Mouse (Mus musculus): ENCODE results near the gene Atp11c. TPM values are rescaled to one million over a fixed set of nuclear protein-coding genes. Genes with fewer than 3 reads are reported as not detected.

Gene Atp11c
- polyA plus RNA-seq, 1 experiment from 2014 or later: 10.7 TPM

DNA sequence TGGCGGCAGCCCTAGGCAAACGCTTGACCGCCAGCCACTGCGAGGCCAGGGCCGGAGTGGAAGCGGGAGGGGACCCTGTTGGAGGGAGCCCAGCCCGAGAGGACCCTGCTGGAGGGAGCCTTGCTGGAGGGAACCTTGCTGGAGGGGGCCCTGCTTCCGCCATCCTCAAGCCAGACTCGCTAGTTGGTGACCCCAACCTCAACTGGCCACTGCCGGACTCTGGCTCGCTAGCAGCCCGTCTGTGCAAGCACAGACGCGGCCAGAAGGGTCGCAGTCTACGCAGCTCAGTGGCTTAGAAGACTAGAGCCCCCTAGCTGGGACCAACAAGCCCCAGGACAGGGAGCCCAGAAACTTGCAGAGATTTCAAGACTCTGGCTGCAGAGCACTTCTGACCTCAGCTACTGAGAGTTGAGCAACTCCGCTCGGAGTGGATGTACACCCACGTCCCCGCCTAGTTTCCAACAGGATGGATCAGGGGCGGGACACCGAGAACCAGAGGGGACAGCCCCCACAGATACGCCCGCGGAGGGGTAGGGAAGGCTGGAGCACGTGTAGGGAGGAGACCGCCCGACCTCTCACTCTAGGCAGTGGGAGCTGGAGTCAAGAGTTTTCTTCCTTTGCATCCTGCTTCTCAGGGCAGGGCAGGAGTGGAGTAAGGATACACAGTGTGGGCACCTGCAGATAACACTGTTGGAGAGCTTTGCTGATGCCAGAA, 413.6 kb downstream of the Atp11c start, which contains the start of gene Mcf2:
TSS of gene Mcf2 (minus strand) at position 346 of the 715 bp plus-strand sequence.
- peak; percentile 36; the same call in 1 of the 2 replicates for ATAC-seq (replicated peaks; ENCODE audit: low FRiP score, low TSS enrichment, low read depth)

GRCm38 (mm10) chrX:60178025-60178743, 414.3 kb downstream of the Atp11c start:
- DNase-seq (ENCODE audit: low spot score) (peak; percentile 48), ATAC-seq (replicated peaks; ENCODE audit: low FRiP score, low TSS enrichment, low read depth) (no peak)
- H3K9ac ChIP-seq (ENCODE audit: low read length): no peak overlapping the region
- peak overlapping the region; percentile 28 for H3K4me3 ChIP-seq (ENCODE audit: low read depth, low read length)
- H3K36me3 ChIP-seq (ENCODE audit: control insufficient read depth, insufficient read depth, low read length): no peaks in the 10 kb centered on the region
- no peak overlapping the region for H3K27ac ChIP-seq (ENCODE audit: low read depth)
- 0 out of 2 replicates have a peak, but pooled peaks cover 12% of the 10 kb centered on the region for H3K27me3 ChIP-seq (replicated peaks; ENCODE audit: control insufficient read depth, insufficient read depth, low read length)
- no peaks in the 10 kb centered on the region for H3K9me3 ChIP-seq (ENCODE audit: control insufficient read depth, low read length)
- peak overlapping the region; percentile 56 for H3K4me2 ChIP-seq (ENCODE audit: low read length)
- WGBS: 13% methylated on average over 19 of the region's 19 CpGs
- no peaks in the 10 kb centered on the region for H3K4me1 ChIP-seq (replicated peaks; ENCODE audit: control insufficient read depth, insufficient read depth, low read length)

More for the DNA sequence above, 413.6 kb downstream of the Atp11c start, which contains the start of gene Mcf2:
- peak within 1 kb of the TSS; percentile 28 for H3K4me3 ChIP-seq (ENCODE audit: low read depth, low read length)
- no peaks in the 10 kb centered on the region for H3K9me3 ChIP-seq (ENCODE audit: control insufficient read depth, low read length)
- 0 out of 2 replicates have a peak, but pooled peaks cover 12% of the 10 kb centered on the region for H3K27me3 ChIP-seq (replicated peaks; ENCODE audit: control insufficient read depth, insufficient read depth, low read length)
- no peak within 1 kb of the TSS for H3K9ac ChIP-seq (ENCODE audit: low read length)
- peak; percentile 59 for DNase-seq (ENCODE audit: low spot score)
- no peak within 1 kb of the TSS for H3K27ac ChIP-seq (ENCODE audit: low read depth)
- H3K36me3 ChIP-seq (ENCODE audit: control insufficient read depth, insufficient read depth, low read length): no peaks in the 10 kb centered on the region
- 9% methylated on average over 28 of the region's 28 CpGs for WGBS
- peak within 1 kb of the TSS; percentile 56 for H3K4me2 ChIP-seq (ENCODE audit: low read length)
- no peaks in the 10 kb centered on the region for H3K4me1 ChIP-seq (replicated peaks; ENCODE audit: control insufficient read depth, insufficient read depth, low read length)

MicroRNAs within 50 kb of the gene (microRNA counts, 519-probe panel; counts per million panel counts)
- 2,127 counts per million, percentile 17 among the panel's probes with 10 or more counts for microRNA mmu-miR-505

Small RNA genes within 50 kb of the gene (microRNA-seq; reads per million reads assigned to microRNA genes)
- 76.8 reads per million, percentile 55 among the genes with 10 or more reads in this experiment for gene Mir505

Other genes starting within 250 kb of the Atp11c start
- gene Gm7073, start 53.4 kb downstream of the Atp11c start, polyA plus RNA-seq (2014; fragmentation: Nextera tagmentation; extraction: Ambion mirVana): not detected in 2 replicates

Data from intestine, embryonic 14.5 days (tissue).